Mouse (Mus musculus) lung, postnatal 0 days (tissue): ENCODE data around the gene Mmd. TPM values are rescaled to one million over a fixed set of nuclear protein-coding genes. Genes with fewer than 3 reads are reported as not detected.

Experiments used
- ATAC-seq: fragments of 200-750 bp; cut with Nextera tagmentation; 2 replicates; pipeline ENCODE4 v1.8.0; 2017; ENCODE audit warnings: moderate library complexity
- DNase-seq: peaks from one replicate; pipeline ENCODE4 v3.0.0-alpha.2; 2016; ENCODE audit warnings: low spot score
- H3K27ac ChIP-seq: fragments of 300-500 bp; sonication (generic); 2 replicates; pipeline ENCODE4 v1.5.1; 2014; ENCODE audit warnings: antibody characterized with exemption, mild to moderate bottlenecking, low read length, mixed read lengths
- H3K27me3 ChIP-seq: fragments of 300-500 bp; sonication (generic); replicated peaks from 2 replicates; pipeline ENCODE4 v1.6.1; 2014; ENCODE audit warnings: low read length, mixed read lengths; ENCODE audit not compliant: insufficient read depth
- H3K36me3 ChIP-seq: fragments of 300-500 bp; sonication (generic); 2 replicates; pipeline ENCODE4 v1.6.1; 2014; ENCODE audit warnings: low read length, mixed read lengths; ENCODE audit not compliant: insufficient read depth
- H3K4me1 ChIP-seq: fragments of 300-500 bp; sonication (generic); 2 replicates; pipeline ENCODE4 v1.6.1; 2014; ENCODE audit warnings: antibody characterized with exemption, low read depth, low read length, mixed read lengths; ENCODE audit not compliant: insufficient read depth
- H3K4me2 ChIP-seq: fragments of 300-500 bp; sonication (generic); replicated peaks from 2 replicates; pipeline ENCODE4 v1.6.1; 2014; ENCODE audit warnings: low read depth, mild to moderate bottlenecking, low read length, moderate library complexity, mixed read lengths
- H3K4me3 ChIP-seq: fragments of 300-500 bp; sonication (generic); 2 replicates; pipeline ENCODE4 v1.5.1; 2014; ENCODE audit warnings: low read depth, low read length
- H3K9ac ChIP-seq: fragments of 300-500 bp; sonication (generic); replicated peaks from 2 replicates; pipeline ENCODE4 v1.6.1; 2014; ENCODE audit warnings: low read depth, mild to moderate bottlenecking
- H3K9me3 ChIP-seq: fragments of 300-500 bp; sonication (generic); 2 replicates; pipeline ENCODE4 v1.6.1; 2016; ENCODE audit warnings: low read length, mixed read lengths
- CTCF ChIP-seq: IDR thresholded peaks from 2 replicates; pipeline ENCODE4 v1.5.1; 2016; ENCODE audit warnings: antibody characterized with exemption, mild to moderate bottlenecking
- EP300 ChIP-seq: IDR thresholded peaks from 2 replicates; pipeline ENCODE4 v1.6.1; 2016; ENCODE audit warnings: antibody characterized with exemption, mild to moderate bottlenecking, control low read depth
- WGBS: fragments of 180-500 bp; shearing (Covaris S2); extraction: QIAGEN DNeasy Blood & Tissue Kit; methylation state at CpG from one replicate; pipeline ENCODE4 v1.1.7; 2014; 5-methylcytosine and 5-hydroxymethylcytosine counted together
- polyA plus RNA-seq: library from polyadenylated mRNA; unstranded; fragments of >200 nt; fragmentation: Nextera tagmentation; extraction: Ambion mirVana; gene quantifications from 2 replicates; pipeline ENCODE4 v1.2.1, GENCODE M21; 2015

Gene Mmd
- polyA plus RNA-seq, 1 experiment from 2014 or later, result 32.5 TPM

- 44% methylated on average over 8 of the region's 8 CpGs for WGBS
- H3K27ac ChIP-seq, result peak overlapping the region; percentile 27; the same call in 1 of the 2 replicates
- H3K36me3 ChIP-seq, result no peaks in the 10 kb centered on the region
- TF ChIP-seq EP300 (no peak), CTCF (no peak)
- H3K4me1 ChIP-seq, result peaks cover 20% of the 10 kb centered on the region
- no peaks in the 10 kb centered on the region for H3K9me3 ChIP-seq
- ATAC-seq (no peak), DNase-seq (peak; percentile 24)
- no peak overlapping the region for H3K9ac ChIP-seq
- no peaks in the 10 kb centered on the region for H3K27me3 ChIP-seq
- no peak overlapping the region for H3K4me3 ChIP-seq
- H3K4me2 ChIP-seq, result peak overlapping the region; percentile 36
Observed at GRCm38 (mm10) chr11:90252366-90252765, 3.1 kb downstream of the Mmd start.

- DNase-seq, result no peak
- ATAC-seq, result no peak
- H3K4me1 ChIP-seq, result peaks cover 28% of the 10 kb centered on the region
- H3K27ac ChIP-seq, result no peak overlapping the region
- no peak overlapping the region for H3K9ac ChIP-seq
- 89% methylated on average over 3 of the region's 3 CpGs for whole genome bisulfite sequencing
- no peak overlapping the region for H3K4me2 ChIP-seq
- H3K9me3 ChIP-seq, result no peaks in the 10 kb centered on the region
- no peaks in the 10 kb centered on the region for H3K36me3 ChIP-seq
- H3K27me3 ChIP-seq, result no peaks in the 10 kb centered on the region
- no peak for TF ChIP-seq CTCF
- no peak for TF ChIP-seq EP300
- no peak overlapping the region for H3K4me3 ChIP-seq
Observed at GRCm38 (mm10) chr11:90254536-90254935, 5.3 kb downstream of the Mmd start.

GRCm38 (mm10) chr11:90255687-90256086 lies 6.4 kb downstream of the Mmd start:
- DNase-seq (no peak), ATAC-seq (no peak)
- TF ChIP-seq CTCF (no peak), EP300 (no peak)
- H3K9me3 ChIP-seq, result no peaks in the 10 kb centered on the region
- H3K36me3 ChIP-seq, result peaks cover 7% of the 10 kb centered on the region; the same call in 1 of the 2 replicates
- no peak overlapping the region for H3K4me2 ChIP-seq
- no peaks in the 10 kb centered on the region for H3K27me3 ChIP-seq
- peaks cover 28% of the 10 kb centered on the region for H3K4me1 ChIP-seq
- WGBS, result 52% methylated on average over 6 of the region's 6 CpGs
- H3K9ac ChIP-seq, result no peak overlapping the region
- H3K27ac ChIP-seq, result no peak overlapping the region
- H3K4me3 ChIP-seq, result no peak overlapping the region

GRCm38 (mm10) chr11:90256833-90257525 lies 7.7 kb downstream of the Mmd start:
- Histone ChIP-seq H3K4me2 (no peak overlapping the region; the same call in 1 of the 2 replicates), H3K9ac (no peak overlapping the region), H3K4me3 (no peak overlapping the region), H3K9me3 (no peaks in the 10 kb centered on the region), H3K27me3 (no peaks in the 10 kb centered on the region), H3K27ac (peak overlapping the region; percentile 55), H3K4me1 (peaks cover 26% of the 10 kb centered on the region), H3K36me3 (peaks cover 19% of the 10 kb centered on the region; the same call in 1 of the 2 replicates)
- WGBS, result 39% methylated on average over 16 of the region's 16 CpGs
- no peak for TF ChIP-seq CTCF
- TF ChIP-seq EP300, result no peak
- DNase-seq (peak; percentile 28), ATAC-seq (no peak; the same call in 1 of the 2 replicates)

GRCm38 (mm10) chr11:90258321-90258927 lies 9.2 kb downstream of the Mmd start:
- H3K4me2 ChIP-seq, result no peak overlapping the region
- H3K9me3 ChIP-seq, result no peaks in the 10 kb centered on the region
- ATAC-seq (no peak; the same call in 1 of the 2 replicates), DNase-seq (peak; percentile 55)
- TF ChIP-seq CTCF (no peak), EP300 (no peak)
- peaks cover 33% of the 10 kb centered on the region for H3K36me3 ChIP-seq
- H3K27ac ChIP-seq, result 0 out of 2 replicates have a peak overlapping the region, but pooled peaks have one; percentile 55
- no peak overlapping the region for H3K4me3 ChIP-seq
- 49% methylated on average over 10 of the region's 10 CpGs for WGBS
- H3K27me3 ChIP-seq, result no peaks in the 10 kb centered on the region
- no peak overlapping the region for H3K9ac ChIP-seq
- peaks cover 20% of the 10 kb centered on the region for H3K4me1 ChIP-seq

GRCm38 (mm10) chr11:90259071-90259470 lies 9.8 kb downstream of the Mmd start:
- H3K27ac ChIP-seq, result 0 out of 2 replicates have a peak overlapping the region, but pooled peaks have one; percentile 10
- no peaks in the 10 kb centered on the region for H3K9me3 ChIP-seq
- H3K27me3 ChIP-seq, result no peaks in the 10 kb centered on the region
- WGBS, result 21% methylated on average over 4 of the region's 4 CpGs
- peak; percentile 83 for ATAC-seq
- DNase-seq, result peak; percentile 93
- H3K4me3 ChIP-seq, result no peak overlapping the region
- no peak overlapping the region for H3K4me2 ChIP-seq
- peaks cover 33% of the 10 kb centered on the region for H3K36me3 ChIP-seq
- peaks cover 20% of the 10 kb centered on the region for H3K4me1 ChIP-seq
- H3K9ac ChIP-seq, result no peak overlapping the region
- no peak for TF ChIP-seq CTCF
- peak; percentile 94 for TF ChIP-seq EP300
